Mouse (Mus musculus) limb, embryonic 12.5 days (tissue): Measurements from ENCODE around the gene Mndal. TPM values are rescaled to one million over a fixed set of nuclear protein-coding genes. Genes with fewer than 3 reads are reported as not detected.
"Not testable (repeated sequence)": the region's sequence is repeated elsewhere in the genome, so short reads cannot be mapped to it uniquely, and the experiment has no call there.

Source experiments
- ATAC-seq: fragments of 200-750 bp; cut with Nextera tagmentation; 2 replicates; pipeline ENCODE4 v1.8.0; 2017; ENCODE audit warnings: low read depth, moderate TSS enrichment; ENCODE audit not compliant: insufficient number of reproducible peaks, insufficient read depth, low FRiP score, low TSS enrichment
- H3K27ac ChIP-seq: fragments of 300-500 bp; sonication (generic); 2 replicates; pipeline ENCODE4 v1.5.1; 2016; ENCODE audit warnings: mild to moderate bottlenecking, moderate library complexity
- H3K27me3 ChIP-seq: fragments of 300-500 bp; sonication (generic); 2 replicates; pipeline ENCODE4 v1.6.1; 2016; ENCODE audit warnings: mild to moderate bottlenecking, moderate library complexity
- H3K36me3 ChIP-seq: fragments of 300-500 bp; sonication (generic); 2 replicates; pipeline ENCODE4 v1.6.1; 2016; ENCODE audit warnings: mild to moderate bottlenecking, moderate library complexity
- H3K4me1 ChIP-seq: fragments of 300-500 bp; sonication (generic); replicated peaks from 2 replicates; pipeline ENCODE4 v1.6.1; 2016
- H3K4me2 ChIP-seq: fragments of 300-500 bp; sonication (generic); 2 replicates; pipeline ENCODE4 v1.6.1; 2016; ENCODE audit warnings: mild to moderate bottlenecking, moderate library complexity
- H3K4me3 ChIP-seq: fragments of 300-500 bp; sonication (generic); replicated peaks from 2 replicates; pipeline ENCODE4 v1.5.1; 2016; ENCODE audit warnings: mild to moderate bottlenecking
- H3K9ac ChIP-seq: fragments of 300-500 bp; sonication (generic); replicated peaks from 2 replicates; pipeline ENCODE4 v1.6.1; 2016; ENCODE audit warnings: mild to moderate bottlenecking, moderate library complexity
- H3K9me3 ChIP-seq: fragments of 300-500 bp; sonication (generic); 2 replicates; pipeline ENCODE4 v1.6.1; 2016; ENCODE audit warnings: mild to moderate bottlenecking, moderate library complexity
- WGBS: fragments of 180-500 bp; shearing (Covaris S2); methylation state at CpG from one replicate; pipeline ENCODE4 v1.1.7; 2016; 5-methylcytosine and 5-hydroxymethylcytosine counted together
- polyA plus RNA-seq: library from polyadenylated mRNA; unstranded; fragments of >200 nt; fragmentation: Nextera tagmentation; extraction: Ambion mirVana; gene quantifications from 2 replicates; pipeline ENCODE4 v1.2.1, GENCODE M21; 2016

The Mndal gene
- polyA plus RNA-seq, result 0.80 and 1.7 TPM in 2 replicates

DNA sequence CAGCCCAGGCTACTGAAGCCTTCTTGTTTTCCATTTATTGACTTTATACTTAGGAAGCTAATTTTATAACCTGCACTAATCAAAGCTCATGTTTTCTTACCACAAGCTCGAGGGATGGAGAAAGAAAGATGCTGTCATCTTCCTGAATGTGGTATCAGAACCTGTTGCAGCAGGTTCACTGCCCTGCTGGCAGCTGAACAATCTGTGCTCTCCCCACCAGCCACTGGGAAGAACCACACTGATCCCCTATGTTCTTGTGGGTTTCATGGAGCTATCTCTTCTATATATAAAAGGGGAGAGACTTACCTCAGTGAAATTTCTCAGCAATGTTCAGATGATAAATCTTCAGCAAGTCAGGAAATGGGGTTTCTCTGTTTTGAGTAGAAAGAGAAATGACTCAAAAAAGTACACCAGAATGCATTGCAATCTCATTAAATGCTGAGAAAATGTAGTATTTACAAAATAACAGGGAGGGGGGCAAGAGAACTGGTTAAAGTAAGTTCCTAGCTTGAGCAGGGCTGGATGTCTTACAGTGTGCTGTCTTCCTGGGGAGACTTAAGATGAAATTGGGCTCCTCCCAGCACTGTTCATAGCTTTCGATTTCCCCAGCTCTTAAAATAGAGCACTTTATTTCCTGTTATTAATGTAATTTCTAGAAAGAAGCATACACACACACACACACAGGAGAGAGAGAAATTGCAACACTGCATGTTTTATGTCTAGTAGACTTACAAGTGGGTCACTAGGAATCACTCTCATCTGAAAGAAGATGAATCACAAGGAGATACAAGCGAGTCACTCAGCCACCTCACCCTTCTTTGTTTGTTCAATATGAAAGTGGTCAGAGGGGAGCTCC lies at the start of gene Mndal, which contains the start of gene Ifi203:
Gene Mndal, minus strand, starts transcription at position 568 of the 856 bp plus-strand sequence.
Gene Ifi203, minus strand, starts transcription at position 749 of the 856 bp plus-strand sequence.
- H3K27me3 ChIP-seq, ATAC-seq, H3K36me3 ChIP-seq, H3K9ac ChIP-seq, H3K27ac ChIP-seq, H3K4me3 ChIP-seq, H3K4me2 ChIP-seq, H3K9me3 ChIP-seq, H3K4me1 ChIP-seq: not testable (repeated sequence)
- WGBS, result 64% methylated on average over 3 of the region's 3 CpGs

DNA sequence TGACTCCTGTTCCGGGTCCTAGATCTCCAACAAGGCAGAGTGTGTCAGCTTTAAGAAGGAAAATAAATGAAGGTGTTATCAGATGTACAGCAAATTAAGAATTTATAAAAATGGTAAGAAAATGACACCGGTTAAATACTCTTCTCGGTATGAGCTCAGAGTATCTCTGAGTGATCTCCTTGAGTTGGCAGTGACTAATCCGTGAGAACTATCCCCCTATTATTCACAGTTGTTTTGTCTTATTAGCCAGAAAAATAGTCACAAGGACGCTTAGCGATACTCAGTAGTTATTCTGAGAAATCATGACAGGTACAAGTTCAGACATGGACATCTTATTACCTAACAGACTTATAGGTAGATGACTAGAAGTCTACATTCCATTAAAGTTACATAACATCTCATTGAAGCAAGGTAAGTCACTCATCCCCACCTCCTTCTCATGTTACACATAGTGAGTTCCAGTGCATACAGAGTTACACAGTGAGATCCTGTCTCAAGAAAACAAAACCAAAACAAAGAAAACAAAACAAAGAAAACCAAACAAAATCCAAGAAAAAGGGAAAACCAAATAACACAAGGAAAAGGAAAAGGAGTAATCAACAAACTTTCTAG lies 40.5 kb upstream of the Mndal start, which contains the start of gene Ifi202b:
Gene Ifi202b, minus strand, starts transcription at position 51 of the 612 bp plus-strand sequence.
- H3K27me3 ChIP-seq, H3K36me3 ChIP-seq, H3K4me3 ChIP-seq, ATAC-seq, H3K9ac ChIP-seq, H3K4me1 ChIP-seq, H3K4me2 ChIP-seq, H3K27ac ChIP-seq, H3K9me3 ChIP-seq: not testable (repeated sequence)
- WGBS, result 84% methylated on average over 6 of the region's 6 CpGs

DNA sequence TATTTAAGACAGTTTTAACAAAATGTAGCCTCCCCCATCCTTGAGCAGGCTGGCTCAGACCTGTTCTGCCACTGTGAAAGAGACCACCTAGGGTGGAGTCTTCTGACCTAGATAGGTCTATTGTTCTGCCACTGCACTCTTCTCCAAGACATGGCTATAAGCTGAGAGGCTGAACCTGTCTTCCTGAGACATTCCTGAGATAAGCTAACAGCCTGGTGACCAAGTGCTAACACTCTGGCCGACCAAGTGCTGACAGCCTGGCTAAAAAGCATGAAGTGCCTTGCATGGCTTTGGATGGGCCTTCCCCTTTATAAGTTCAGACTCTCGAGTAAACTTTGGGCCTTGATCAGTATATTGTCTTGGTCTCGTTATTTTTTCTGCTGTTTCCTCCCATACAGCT lies 38.7 kb upstream of the Mndal start:
- H3K36me3 ChIP-seq, H3K9me3 ChIP-seq, H3K27me3 ChIP-seq, H3K27ac ChIP-seq, H3K9ac ChIP-seq, H3K4me2 ChIP-seq, H3K4me1 ChIP-seq, ATAC-seq, H3K4me3 ChIP-seq: not testable (repeated sequence)
- WGBS, result 61% methylated on average over 3 of the region's 3 CpGs

DNA sequence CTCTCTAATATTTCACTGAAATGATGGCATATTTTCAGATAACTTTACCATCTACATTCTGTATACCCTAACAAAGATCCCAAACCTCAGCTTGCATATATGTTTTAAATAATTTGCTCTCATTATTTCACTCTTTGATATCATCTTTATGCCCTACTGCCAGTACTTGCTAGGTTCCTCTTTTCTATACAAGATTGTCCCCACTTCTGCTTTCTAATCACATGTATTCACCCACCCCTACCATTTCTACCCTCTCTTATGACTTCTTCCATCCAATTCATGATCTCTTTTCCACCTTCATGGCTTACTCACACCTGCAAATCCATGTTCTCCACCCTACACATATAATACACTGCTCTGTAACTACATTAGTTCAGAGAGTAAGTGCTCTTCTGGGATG lies 35.3 kb upstream of the Mndal start:
- Histone ChIP-seq H3K9ac (no peak overlapping the region), H3K4me3 (no peak overlapping the region), H3K9me3 (no peaks in the 10 kb centered on the region), H3K27ac (no peak overlapping the region), H3K4me1 (no peaks in the 10 kb centered on the region), H3K27me3 (no peaks in the 10 kb centered on the region), H3K4me2 (no peak overlapping the region), H3K36me3 (no peaks in the 10 kb centered on the region)
- no peak for ATAC-seq

DNA sequence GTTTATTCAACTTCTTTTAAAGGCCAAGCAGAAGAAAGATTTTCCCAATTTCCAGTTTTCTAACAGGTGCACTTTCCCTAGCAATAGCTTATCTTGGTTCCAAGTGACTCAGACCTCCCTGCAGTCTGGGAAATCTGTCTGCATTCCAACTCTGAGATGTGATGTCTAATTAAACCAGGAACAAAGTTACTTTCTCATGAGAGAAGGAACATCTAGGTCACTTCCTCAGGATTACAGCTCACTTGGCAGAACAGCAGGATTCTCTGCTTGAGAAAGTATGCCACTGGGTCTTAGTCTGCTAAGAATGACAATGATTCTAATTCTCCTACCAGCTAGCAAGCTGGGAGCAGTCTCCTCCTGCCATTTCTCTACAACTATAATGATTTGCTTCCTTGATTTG lies 30.8 kb upstream of the Mndal start:
- Histone ChIP-seq H3K36me3 (no peaks in the 10 kb centered on the region), H3K9me3 (no peaks in the 10 kb centered on the region), H3K27me3 (no peaks in the 10 kb centered on the region), H3K4me3 (no peak overlapping the region), H3K4me1 (no peaks in the 10 kb centered on the region), H3K27ac (no peak overlapping the region), H3K9ac (no peak overlapping the region), H3K4me2 (no peak overlapping the region)
- no peak for ATAC-seq

DNA sequence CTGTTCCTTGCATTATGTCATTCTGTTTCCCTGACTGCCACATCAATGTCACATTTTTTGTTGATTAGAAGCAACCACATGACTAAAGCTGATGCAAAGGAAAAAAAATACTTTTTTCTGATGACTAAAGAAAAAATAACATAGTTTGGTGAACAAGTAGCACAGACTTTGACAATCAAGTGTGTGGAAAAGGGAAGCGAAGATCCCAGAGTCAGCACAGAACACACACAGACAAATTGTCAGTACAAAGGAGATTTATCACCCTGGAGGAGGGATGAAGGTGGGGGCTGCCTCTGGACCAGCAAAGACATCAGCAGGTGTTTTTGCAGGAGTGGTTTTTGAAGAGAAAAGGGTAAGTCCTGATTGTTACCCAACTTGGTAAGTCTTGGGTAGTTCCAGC lies 19.2 kb upstream of the Mndal start:
- H3K4me3 ChIP-seq, H3K4me2 ChIP-seq, ATAC-seq, H3K36me3 ChIP-seq, H3K9ac ChIP-seq, H3K27ac ChIP-seq, H3K27me3 ChIP-seq, H3K4me1 ChIP-seq, H3K9me3 ChIP-seq: not testable (repeated sequence)
- 83% methylated on average over 1 of the region's 1 CpGs for WGBS

DNA sequence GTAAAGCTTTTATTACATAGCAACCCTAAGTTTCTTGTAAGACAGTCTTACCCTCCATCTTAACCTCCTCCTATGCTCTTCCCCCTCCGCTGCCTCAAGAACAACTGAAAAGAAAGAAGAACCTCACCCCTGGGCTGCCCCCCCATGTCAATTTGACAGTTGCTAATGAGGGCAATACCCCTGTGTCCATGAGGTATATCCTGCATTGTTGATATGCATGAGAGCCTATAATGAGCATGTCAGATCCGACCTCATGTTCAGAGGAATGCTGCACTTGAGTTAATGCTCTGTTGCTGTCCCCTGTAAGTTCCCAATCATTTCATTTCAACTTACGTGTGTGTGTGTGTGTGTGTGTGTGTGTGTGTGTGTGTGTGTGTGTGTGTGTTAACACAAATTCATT lies 17.7 kb upstream of the Mndal start:
- not testable (repeated sequence) for H3K9me3 ChIP-seq, H3K36me3 ChIP-seq, H3K27ac ChIP-seq, H3K4me3 ChIP-seq, H3K4me2 ChIP-seq, H3K27me3 ChIP-seq, ATAC-seq, H3K4me1 ChIP-seq, H3K9ac ChIP-seq
- WGBS, result 40% methylated on average over 3 of the region's 3 CpGs

DNA sequence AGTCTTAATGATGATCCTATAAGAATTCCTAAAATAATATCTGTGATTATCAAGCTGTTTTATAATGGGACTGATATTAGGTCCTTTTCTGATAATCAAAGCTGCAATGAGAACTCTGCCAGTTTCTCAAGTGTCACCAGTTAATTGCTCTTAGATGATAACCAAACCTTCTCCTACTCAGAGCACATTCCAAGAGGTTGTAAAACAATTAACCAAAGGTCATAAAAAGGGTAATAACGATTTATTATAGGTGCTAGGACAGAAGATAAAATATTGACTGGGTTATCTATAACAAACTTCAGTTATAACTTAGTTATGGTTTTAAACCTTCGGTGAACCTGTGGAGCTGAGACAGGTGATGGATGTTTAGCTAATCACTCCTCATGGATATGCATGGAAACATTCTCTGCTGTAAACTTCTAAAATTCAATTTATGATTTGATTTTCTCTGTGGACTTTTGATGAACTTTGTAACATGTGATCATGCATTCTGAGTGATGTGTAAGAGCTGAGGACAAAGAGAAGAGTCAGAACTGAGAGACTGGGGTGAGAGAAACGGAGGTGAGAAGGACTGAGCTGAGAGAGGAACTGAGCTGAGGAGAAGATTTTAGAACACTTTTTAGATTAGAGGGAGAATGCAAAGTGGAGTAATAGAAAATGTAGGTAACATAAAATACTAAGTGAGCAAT lies 13.7 kb upstream of the Mndal start:
- not testable (repeated sequence) for H3K4me3 ChIP-seq, H3K9me3 ChIP-seq, ATAC-seq, H3K4me2 ChIP-seq, H3K4me1 ChIP-seq, H3K27me3 ChIP-seq, H3K9ac ChIP-seq, H3K27ac ChIP-seq, H3K36me3 ChIP-seq
- WGBS, result 20% methylated on average over 3 of the region's 3 CpGs

DNA sequence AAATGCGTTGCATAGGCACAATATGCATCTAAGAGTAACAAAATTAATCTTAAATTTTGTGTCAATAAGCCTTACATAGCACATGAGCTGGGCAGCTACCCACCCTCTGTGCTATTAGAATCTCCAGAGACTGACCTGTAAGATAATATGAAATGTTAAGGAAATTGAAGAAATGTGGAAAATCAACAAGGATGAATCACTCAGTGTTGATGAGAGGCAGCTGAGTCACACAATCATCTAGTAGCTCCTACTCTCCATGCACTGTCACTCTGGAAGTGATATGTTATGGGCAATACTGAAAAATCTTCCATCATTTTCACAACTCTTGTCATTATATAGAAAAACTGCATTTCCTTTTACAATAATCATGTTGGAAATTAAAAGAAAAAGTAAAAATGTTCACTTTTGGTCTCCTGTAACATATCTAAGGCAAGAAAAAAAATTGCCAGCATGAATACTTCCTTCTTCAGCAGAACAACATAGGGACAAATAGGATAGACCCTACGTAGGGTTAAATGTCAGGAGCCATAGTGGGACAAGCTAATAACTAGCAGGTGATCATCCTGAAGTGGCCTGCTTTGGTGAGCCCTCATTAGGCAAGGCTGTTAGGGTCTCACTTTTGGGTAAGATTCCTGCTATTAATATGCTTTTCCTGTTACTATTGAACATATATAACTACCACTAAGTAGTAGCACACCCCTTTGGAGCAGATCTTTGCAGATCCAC lies 12.9 kb upstream of the Mndal start:
- Histone ChIP-seq H3K9me3 (no peaks in the 10 kb centered on the region), H3K27me3 (no peaks in the 10 kb centered on the region), H3K27ac (no peak overlapping the region), H3K36me3 (no peaks in the 10 kb centered on the region), H3K4me3 (no peak overlapping the region), H3K4me2 (no peak overlapping the region), H3K4me1 (no peaks in the 10 kb centered on the region), H3K9ac (no peak overlapping the region)
- no peak for ATAC-seq
- WGBS, result 63% methylated on average over 2 of the region's 2 CpGs

DNA sequence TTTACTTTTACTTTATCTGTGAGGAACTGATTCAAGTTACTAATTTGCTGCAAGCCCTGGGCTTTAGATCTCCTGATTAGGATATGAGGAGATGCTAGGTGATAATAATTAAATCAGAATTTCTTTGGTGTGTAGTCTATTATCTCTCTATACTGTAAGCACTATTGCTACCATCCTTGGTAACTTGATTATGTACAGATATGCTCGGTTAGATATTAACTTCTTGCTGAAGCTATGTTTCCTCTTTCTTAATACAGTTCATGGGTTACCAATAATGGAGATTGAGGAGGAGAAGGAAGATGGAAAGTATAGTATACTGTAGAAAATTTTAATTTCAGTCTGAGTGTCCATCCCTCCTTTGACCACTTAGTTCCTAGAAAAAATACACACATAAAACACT lies 11.3 kb upstream of the Mndal start:
- Histone ChIP-seq H3K9ac (no peak overlapping the region), H3K36me3 (no peaks in the 10 kb centered on the region), H3K4me2 (no peak overlapping the region), H3K27ac (no peak overlapping the region), H3K4me1 (no peaks in the 10 kb centered on the region), H3K4me3 (no peak overlapping the region), H3K27me3 (no peaks in the 10 kb centered on the region), H3K9me3 (no peaks in the 10 kb centered on the region)
- WGBS, result 96% methylated on average over 1 of the region's 1 CpGs
- no peak for ATAC-seq

DNA sequence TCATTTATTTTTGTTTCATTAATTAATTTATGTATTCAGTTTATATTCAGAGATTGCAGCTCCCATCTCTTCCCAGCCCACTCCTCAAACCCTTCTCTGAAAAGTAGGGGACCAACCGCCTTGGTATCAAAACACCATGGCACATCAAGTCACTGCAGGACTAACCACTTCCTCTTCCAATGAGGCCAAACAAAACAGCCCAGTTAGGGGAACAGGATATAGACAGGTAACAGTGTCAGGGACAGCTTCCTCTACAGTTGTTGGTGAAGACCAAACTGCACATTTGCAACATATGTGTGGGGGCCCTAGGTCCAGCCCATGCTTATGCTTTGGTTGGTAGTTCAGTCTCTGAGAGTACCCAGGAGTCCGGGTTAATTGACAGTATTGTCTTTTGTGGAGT lies 6.8 kb upstream of the Mndal start:
- not testable (repeated sequence) for H3K27me3 ChIP-seq, H3K4me3 ChIP-seq, H3K4me2 ChIP-seq, H3K27ac ChIP-seq, H3K9me3 ChIP-seq, H3K36me3 ChIP-seq, H3K4me1 ChIP-seq, ATAC-seq, H3K9ac ChIP-seq
- 82% methylated on average over 2 of the region's 2 CpGs for WGBS
